Comparison of ENCODE assay signal across 13 mouse cellular contexts in the genomic region with DNA sequence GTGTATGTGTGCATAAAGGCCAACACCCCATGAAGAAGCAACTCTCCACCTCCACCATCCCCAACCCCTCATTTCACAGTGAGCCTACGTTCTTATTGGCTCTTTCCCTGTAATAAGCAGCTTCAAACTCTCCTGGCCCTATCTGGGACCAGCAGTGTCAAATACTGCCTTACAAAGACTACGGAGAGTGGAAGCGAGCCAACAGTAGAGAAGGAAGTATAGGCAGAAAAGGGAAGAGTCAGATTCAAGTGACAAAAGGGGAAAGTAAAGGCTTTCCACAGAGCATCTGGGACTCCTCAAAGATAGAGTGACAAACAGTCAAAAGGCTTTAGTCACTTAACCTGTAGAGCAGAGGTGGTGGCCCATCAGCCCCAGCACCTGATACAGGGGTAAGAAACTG.
"Had no signal": no experiment of that assay in that cellular context is flagged by ENCODE, and none has a peak within 500 bp of the region (broad histone marks: within the 10 kb centered on the region; RNA-seq: fewer than 3 reads in every experiment).

No protein-coding gene starts in this region.

- H3K27ac ChIP-seq: intestine, embryonic 15.5 days; kidney, embryonic 15.5 days; limb, embryonic 15.5 days; liver, embryonic 14.5 days; midbrain, embryonic 12.5 days; neural tube, embryonic 13.5 days had no signal

- H3K4me1 ChIP-seq: intestine, embryonic 15.5 days; kidney, embryonic 15.5 days; limb, embryonic 15.5 days; midbrain, embryonic 12.5 days; neural tube, embryonic 13.5 days had no signal

- H3K4me3 ChIP-seq: intestine, embryonic 15.5 days; kidney, embryonic 15.5 days; limb, embryonic 15.5 days; midbrain, embryonic 12.5 days; neural tube, embryonic 13.5 days had no signal

- DNase-seq: kidney, adult 2 months; kidney, postnatal 14 days; lung, adult 2 months; lung, postnatal 4 days; retina, postnatal 1 day; right cerebral cortex, postnatal 4 days; thymus, postnatal 4 days had no signal
